Mouse (Mus musculus) megakaryocyte, embryonic 14.5 days (primary cell): Measurements from ENCODE around the gene Fbxl14.

ENCODE experiments used
- FLI1 ChIP-seq: IDR thresholded peaks from 2 replicates; pipeline ENCODE4 v1.6.1; 2012; ENCODE audit warnings: low read length, inconsistent platforms, mixed read lengths
- GATA1 ChIP-seq: IDR thresholded peaks from 3 replicates; pipeline ENCODE4 v1.6.1; 2012; ENCODE audit warnings: mixed read lengths, low read length, inconsistent platforms, borderline replicate concordance

DNA sequence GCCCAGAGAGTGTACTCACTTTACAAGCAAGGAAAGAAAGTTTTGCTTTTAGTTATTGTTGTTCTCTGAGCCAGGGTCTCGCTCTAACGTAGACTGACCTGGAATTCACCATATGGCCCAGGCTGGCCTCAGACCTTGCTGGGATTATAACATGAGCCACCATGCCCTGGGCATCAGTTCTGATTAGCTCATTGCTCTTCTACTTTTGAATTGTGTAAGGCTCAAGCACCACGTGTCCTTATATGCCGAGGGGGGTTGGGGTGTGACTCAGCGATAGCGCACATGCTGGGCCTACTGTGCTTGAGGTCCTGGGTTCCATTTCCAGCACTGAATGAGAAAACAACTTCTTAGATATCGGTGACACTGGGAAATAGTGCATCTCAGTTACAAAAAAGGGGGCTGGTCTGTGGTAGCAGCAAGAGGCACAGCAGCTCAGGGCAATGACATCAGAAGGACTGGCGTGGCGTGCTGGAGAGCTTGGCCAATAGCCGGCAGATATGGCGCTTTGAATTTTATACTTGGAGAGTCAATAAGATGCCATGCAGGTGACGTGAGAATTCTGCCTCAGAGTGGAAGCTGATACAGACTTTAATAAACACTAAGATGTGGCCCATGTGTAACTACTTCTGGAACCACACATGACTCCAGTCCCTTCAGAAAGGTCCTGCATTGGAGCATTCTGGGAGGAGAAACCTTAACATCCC lies 7.1 kb downstream of the Fbxl14 start:
- TF ChIP-seq GATA1 (no peak), FLI1 (no peak)
